Comparison of ENCODE assay signal across 31 mouse cellular contexts in the genomic region with DNA sequence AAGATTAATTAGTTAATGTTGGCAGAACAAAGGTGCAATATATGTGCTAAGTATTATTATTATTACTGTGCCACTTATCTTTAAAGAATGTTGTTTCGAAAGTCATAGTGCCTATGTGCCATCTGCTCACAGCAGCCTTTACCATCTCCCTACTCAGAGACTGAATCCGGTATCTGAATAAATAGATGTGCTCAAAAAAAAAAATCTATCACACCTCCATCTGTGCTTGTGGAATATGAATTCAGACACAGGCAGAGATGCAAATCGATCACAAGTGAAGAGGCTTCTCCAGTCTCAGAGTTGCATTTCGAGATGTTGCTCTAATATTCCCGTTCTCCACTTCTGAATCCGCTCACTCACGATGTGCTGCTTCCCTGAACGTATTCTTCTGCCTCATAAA.
DNase-seq lines count a peak whose midpoint lies in the region; ATAC-seq and TF ChIP-seq lines count a peak whose summit lies in the region.
"Had no signal": no experiment of that assay in that cellular context is flagged by ENCODE, and none has a peak within 500 bp of the region (broad histone marks: within the 10 kb centered on the region; RNA-seq: fewer than 3 reads in every experiment).

No protein-coding gene starts in this region.

- no peak overlapping the region for H3K27ac ChIP-seq in forebrain, postnatal 0 days (ENCODE audit: low read depth, low read length)
- H3K27ac ChIP-seq in forebrain, embryonic 13.5 days: no peak overlapping the region
- peak overlapping the region; percentile 58 for H3K27ac ChIP-seq in left cerebral cortex, adult 2 months
- H3K27ac ChIP-seq: embryonic facial prominence, embryonic 10.5 days; embryonic facial prominence, embryonic 15.5 days; heart, embryonic 10.5 days; heart, embryonic 15.5 days; kidney, embryonic 15.5 days; limb, embryonic 13.5 days; lung, embryonic 15.5 days; midbrain, embryonic 12.5 days; neural tube, embryonic 13.5 days; stomach, postnatal 0 days had no signal

- 71% methylated on average over 8 of the region's 8 CpGs for WGBS in forebrain, postnatal 0 days
- WGBS in forebrain, embryonic 13.5 days: 82% methylated on average over 8 of the region's 8 CpGs

- DNase-seq in forebrain, postnatal 0 days: peak; percentile 46
- no peak for DNase-seq in left cerebral cortex, adult 2 months (ENCODE audit: extremely low spot score in 1 of 2, low spot score in 2 of 2)
- no peak for DNase-seq in left cerebral cortex, adult 11 months (ENCODE audit: low spot score)
- peak; percentile 22 to 33 for DNase-seq in right cerebral cortex, adult 2 months (ENCODE audit: low spot score in 2 of 2)
- DNase-seq in right cerebral cortex, postnatal 14 days: no peak
- peak; percentile 72 for DNase-seq in telencephalon, adult 2 months (ENCODE audit: low read depth, low spot score)
- DNase-seq in adrenal gland, adult 18-20 months (ENCODE audit: low spot score in 2 of 2): no peak
- DNase-seq: adrenal gland, adult 2 months; adrenal gland, postnatal 36 days; cerebellum, adult 8-10 months; cerebellum, postnatal 25 days; gastrocnemius, postnatal 25 days; heart, adult 11 months; kidney, adult 18-20 months; kidney, postnatal 25 days; lung, postnatal 36 days; right cerebral cortex, postnatal 4 days had no signal

- no peaks in the 10 kb centered on the region for H3K9me3 ChIP-seq in forebrain, postnatal 0 days (ENCODE audit: low read length)
- H3K9me3 ChIP-seq in forebrain, embryonic 13.5 days (replicated peaks): no peaks in the 10 kb centered on the region
- H3K9me3 ChIP-seq: embryonic facial prominence, embryonic 10.5 days; embryonic facial prominence, embryonic 15.5 days; heart, embryonic 10.5 days; heart, embryonic 15.5 days; kidney, embryonic 15.5 days; limb, embryonic 13.5 days; lung, embryonic 15.5 days; midbrain, embryonic 12.5 days; neural tube, embryonic 13.5 days had no signal

- ATAC-seq in forebrain, postnatal 0 days: peak; percentile 59; the same call in 1 of the 2 replicates
- no peak for ATAC-seq in forebrain, embryonic 13.5 days
- ATAC-seq: CD4-positive, CD25-positive, alpha-beta regulatory T cell, adult 4 months; hindbrain, embryonic 16.5 days had no signal

- no peaks in the 10 kb centered on the region for H3K4me1 ChIP-seq in forebrain, postnatal 0 days (ENCODE audit: insufficient read depth)
- H3K4me1 ChIP-seq in forebrain, embryonic 13.5 days: no peaks in the 10 kb centered on the region
- H3K4me1 ChIP-seq: embryonic facial prominence, embryonic 10.5 days; embryonic facial prominence, embryonic 15.5 days; heart, embryonic 10.5 days; heart, embryonic 15.5 days; kidney, embryonic 15.5 days; limb, embryonic 13.5 days; lung, embryonic 15.5 days; midbrain, embryonic 12.5 days; neural tube, embryonic 13.5 days had no signal

- no peak overlapping the region for H3K9ac ChIP-seq in forebrain, postnatal 0 days
- H3K9ac ChIP-seq in forebrain, embryonic 13.5 days: no peak overlapping the region
- H3K9ac ChIP-seq: embryonic facial prominence, embryonic 15.5 days; heart, embryonic 15.5 days; kidney, embryonic 15.5 days; limb, embryonic 13.5 days; lung, embryonic 15.5 days; midbrain, embryonic 12.5 days; neural tube, embryonic 13.5 days had no signal

- H3K36me3 ChIP-seq in forebrain, postnatal 0 days (ENCODE audit: insufficient read depth): no peaks in the 10 kb centered on the region
- H3K36me3 ChIP-seq in forebrain, embryonic 13.5 days (ENCODE audit: poor library complexity, severe bottlenecking): no peaks in the 10 kb centered on the region
- H3K36me3 ChIP-seq: embryonic facial prominence, embryonic 10.5 days; embryonic facial prominence, embryonic 15.5 days; heart, embryonic 10.5 days; heart, embryonic 15.5 days; kidney, embryonic 15.5 days; limb, embryonic 13.5 days; lung, embryonic 15.5 days; midbrain, embryonic 12.5 days; neural tube, embryonic 13.5 days had no signal

- no peaks in the 10 kb centered on the region for H3K27me3 ChIP-seq in forebrain, postnatal 0 days (ENCODE audit: insufficient read depth, low read length)
- H3K27me3 ChIP-seq in forebrain, embryonic 13.5 days: no peaks in the 10 kb centered on the region
- H3K27me3 ChIP-seq: embryonic facial prominence, embryonic 15.5 days; heart, embryonic 15.5 days; kidney, embryonic 15.5 days; limb, embryonic 13.5 days; lung, embryonic 15.5 days; midbrain, embryonic 12.5 days; neural tube, embryonic 13.5 days had no signal

- no peak for TF ChIP-seq CTCF in forebrain, postnatal 0 days (IDR thresholded peaks at IDR 0.05; ENCODE audit: low read depth)
- TF ChIP-seq CTCF in left cerebral cortex, adult 2 months (IDR thresholded peaks at IDR 0.05): no peak

- no peak overlapping the region for H3K4me3 ChIP-seq in forebrain, postnatal 0 days (ENCODE audit: low read depth, low read length)
- no peak overlapping the region for H3K4me3 ChIP-seq in forebrain, embryonic 13.5 days
- no peak overlapping the region for H3K4me3 ChIP-seq in left cerebral cortex, adult 2 months
- H3K4me3 ChIP-seq: embryonic facial prominence, embryonic 10.5 days; embryonic facial prominence, embryonic 15.5 days; heart, embryonic 10.5 days; heart, embryonic 15.5 days; kidney, embryonic 15.5 days; limb, embryonic 13.5 days; lung, embryonic 15.5 days; midbrain, embryonic 12.5 days; neural tube, embryonic 13.5 days had no signal

- intact Hi-C loops in left cerebral cortex, adult 2 months (cut with DNase I): no loop called here

- no peak overlapping the region for H3K4me2 ChIP-seq in forebrain, postnatal 0 days (ENCODE audit: low read depth)
- H3K4me2 ChIP-seq in forebrain, embryonic 13.5 days: no peak overlapping the region
- H3K4me2 ChIP-seq: embryonic facial prominence, embryonic 15.5 days; heart, embryonic 15.5 days; kidney, embryonic 15.5 days; limb, embryonic 13.5 days; liver, embryonic 11.5 days; lung, embryonic 15.5 days; midbrain, embryonic 12.5 days; neural tube, embryonic 13.5 days had no signal

Comparison
In these comparisons a context has a peak if more than half of its experiments do, and no peak if none do; other contexts are left out.
1. DNase-seq: peak in forebrain, postnatal 0 days (single experiment), right cerebral cortex, adult 2 months (2 of 2) and telencephalon, adult 2 months (single experiment); none in left cerebral cortex, adult 2 months (0 of 2), left cerebral cortex, adult 11 months (single experiment), right cerebral cortex, postnatal 14 days (single experiment) and adrenal gland, adult 18-20 months (0 of 2).